Mouse (Mus musculus) bone marrow macrophage, adult 2 months (primary cell): ENCODE measurements at regions not wholly inside any gene's neighbourhood (a gene's known extent, or its start where the extent isn't known, plus 50 kb on each side); places are given as distances from the start of the nearest gene placed in this dataset.

Experiments
- H3K27ac ChIP-seq: 2 replicates; pipeline ENCODE4 v1.5.1; 2012; ENCODE audit warnings: low read depth, low read length; ENCODE audit not compliant: insufficient read depth
- H3K4me1 ChIP-seq: 2 replicates; pipeline ENCODE4 v1.6.1; 2012; ENCODE audit warnings: low read length; ENCODE audit not compliant: control insufficient read depth, insufficient read depth
- H3K4me3 ChIP-seq: 2 replicates; pipeline ENCODE4 v1.5.1; 2012; ENCODE audit warnings: mild to moderate bottlenecking, low read length, moderate library complexity; ENCODE audit not compliant: insufficient read depth
- CTCF ChIP-seq: IDR thresholded peaks from 2 replicates; pipeline ENCODE4 v1.5.1; 2012; ENCODE audit warnings: low read depth, mild to moderate bottlenecking, low read length, moderate library complexity
- POLR2A ChIP-seq: IDR thresholded peaks from 2 replicates; pipeline ENCODE4 v1.6.1; 2012; ENCODE audit warnings: mild to moderate bottlenecking, low read depth, low read length, borderline replicate concordance

DNA sequence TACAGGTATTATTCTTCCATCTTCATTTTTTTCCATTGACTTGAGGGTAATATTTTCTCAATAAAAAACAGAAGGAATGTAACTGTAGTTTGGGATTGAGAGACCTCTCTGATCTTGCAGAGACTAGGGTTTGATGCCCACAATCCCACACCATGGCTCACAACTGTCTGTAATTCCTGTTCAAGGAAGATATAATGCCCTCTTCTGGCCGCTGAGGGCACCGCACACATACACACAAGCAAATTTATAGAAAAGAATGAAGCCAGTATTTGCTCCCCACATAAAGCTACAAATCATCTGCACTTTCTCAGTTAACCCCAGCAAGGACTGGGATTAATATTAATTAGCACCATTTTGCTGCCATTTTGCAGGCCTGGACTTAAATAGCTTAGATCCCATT lies 215.6 kb downstream of the Abcc12 start:
- H3K27ac ChIP-seq, result no peak overlapping the region
- no peaks in the 10 kb centered on the region for H3K4me1 ChIP-seq
- H3K4me3 ChIP-seq, result no peak overlapping the region
- TF ChIP-seq POLR2A (no peak), CTCF (no peak)

DNA sequence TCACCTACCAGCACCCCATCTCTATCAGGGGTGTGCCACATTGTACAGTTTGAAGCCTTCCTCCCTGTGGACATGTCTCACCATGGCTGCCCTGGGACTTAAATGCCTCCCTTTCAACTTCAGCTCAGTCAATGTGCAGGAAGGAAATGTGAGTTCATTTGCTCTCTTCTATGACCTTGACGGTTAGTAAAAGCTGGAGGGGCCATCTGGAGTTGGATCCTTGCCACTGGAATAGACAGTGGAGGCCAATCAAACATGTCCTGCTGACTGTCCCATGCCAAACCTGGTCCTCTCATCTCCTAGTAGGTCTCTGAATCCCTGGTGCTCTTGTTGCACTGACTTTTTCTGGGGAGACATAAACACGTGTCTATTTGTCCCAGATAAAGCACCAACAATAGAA lies 220.2 kb downstream of the Abcc12 start:
- Histone ChIP-seq H3K4me3 (no peak overlapping the region), H3K27ac (no peak overlapping the region), H3K4me1 (no peaks in the 10 kb centered on the region)
- TF ChIP-seq POLR2A (no peak), CTCF (no peak)

DNA sequence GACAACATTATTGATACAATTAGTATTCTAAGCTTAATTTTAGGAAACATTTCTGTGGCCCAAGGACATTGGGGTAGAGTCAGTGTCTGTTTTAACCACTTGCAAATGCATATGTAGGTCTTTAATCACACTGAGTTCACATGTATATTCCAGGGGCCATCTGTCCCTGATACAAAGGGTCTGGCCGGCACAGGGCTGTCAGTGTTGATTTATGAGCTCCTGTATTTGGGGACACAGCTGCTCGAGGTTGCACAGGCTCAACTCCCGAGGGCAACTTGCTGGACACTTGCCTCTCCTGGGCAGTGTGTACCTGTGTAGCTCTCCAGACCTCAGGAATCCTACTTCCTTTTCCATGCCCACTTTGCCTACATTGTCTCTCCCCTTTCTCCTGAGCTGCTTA lies 221.0 kb downstream of the Abcc12 start:
- no peak for TF ChIP-seq POLR2A
- no peak for TF ChIP-seq CTCF
- H3K4me1 ChIP-seq, result no peaks in the 10 kb centered on the region
- no peak overlapping the region for H3K4me3 ChIP-seq
- no peak overlapping the region for H3K27ac ChIP-seq

DNA sequence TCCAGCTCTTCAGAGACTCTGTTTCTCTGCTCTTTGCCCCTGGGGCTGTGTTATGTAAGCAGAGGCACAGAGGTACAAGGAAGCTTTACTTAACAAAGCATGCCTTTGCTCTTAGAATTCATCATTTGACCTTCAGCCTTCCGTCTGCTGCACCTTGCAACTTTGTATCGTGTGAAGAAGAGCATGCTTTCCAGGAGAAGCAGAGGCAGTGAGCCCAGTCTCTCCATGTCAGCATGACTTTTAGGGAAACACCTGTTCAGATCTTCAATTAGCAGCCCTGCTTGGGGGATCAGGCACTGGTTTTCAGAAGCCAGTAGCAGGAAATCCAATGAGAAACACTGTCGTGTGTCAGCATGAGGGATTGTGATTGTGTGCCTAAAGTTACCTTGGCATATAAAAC lies 226.7 kb downstream of the Abcc12 start:
- no peak overlapping the region for H3K4me3 ChIP-seq
- H3K27ac ChIP-seq, result no peak overlapping the region
- TF ChIP-seq POLR2A, result no peak
- no peak for TF ChIP-seq CTCF
- H3K4me1 ChIP-seq, result no peaks in the 10 kb centered on the region

DNA sequence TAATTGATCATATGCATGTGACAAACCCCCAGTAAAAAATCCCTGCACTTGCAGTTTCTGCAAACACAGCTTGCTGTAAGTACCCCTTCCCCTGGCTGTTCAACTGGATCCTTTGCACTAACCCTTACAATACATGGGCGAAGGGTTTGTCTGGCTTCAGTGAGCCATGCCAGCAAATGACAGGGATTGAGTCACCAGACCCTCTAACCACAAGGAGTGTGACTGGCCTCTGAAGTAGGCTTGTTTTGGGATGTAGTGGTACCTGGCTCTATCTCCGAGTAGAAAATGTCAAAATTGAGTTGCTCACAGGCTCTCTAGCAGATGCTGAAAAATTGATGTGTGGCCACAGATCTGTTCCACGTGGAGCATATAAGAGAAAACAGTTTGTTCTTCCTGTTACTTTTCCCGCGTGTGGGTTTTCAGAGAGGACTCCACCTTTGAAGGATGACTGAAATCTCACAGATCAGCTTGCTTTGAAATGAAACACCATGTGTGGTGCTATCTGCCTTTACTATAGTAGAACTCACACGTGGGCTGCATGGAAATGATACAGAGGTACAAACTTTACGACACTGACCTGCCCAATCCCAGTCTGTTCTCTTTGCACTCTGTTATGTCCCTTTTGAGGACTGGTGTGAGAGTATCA lies 228.8 kb downstream of the Abcc12 start:
- H3K4me3 ChIP-seq, result no peak overlapping the region
- H3K27ac ChIP-seq, result no peak overlapping the region
- no peak for TF ChIP-seq POLR2A
- TF ChIP-seq CTCF, result no peak
- no peaks in the 10 kb centered on the region for H3K4me1 ChIP-seq

DNA sequence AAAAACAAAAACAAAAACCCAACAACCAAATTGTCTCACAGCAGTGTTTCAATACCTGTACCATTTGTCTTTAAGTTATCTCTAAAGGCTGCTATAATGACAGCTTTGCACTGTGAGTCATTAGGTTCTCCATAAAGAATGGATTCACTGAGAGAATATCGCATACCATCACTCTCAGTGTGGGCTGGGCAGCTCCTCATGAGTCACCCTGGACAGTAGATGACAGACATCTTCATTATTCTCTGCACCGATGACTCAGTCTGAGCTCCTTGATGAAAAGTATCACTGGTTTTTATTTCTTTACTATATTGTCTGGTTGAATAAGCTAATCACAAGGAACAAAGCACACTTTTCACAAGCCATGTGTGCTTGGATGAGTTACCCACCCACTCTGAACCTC lies 230.4 kb downstream of the Abcc12 start:
- TF ChIP-seq POLR2A (no peak), CTCF (no peak)
- no peak overlapping the region for H3K27ac ChIP-seq
- no peak overlapping the region for H3K4me3 ChIP-seq
- H3K4me1 ChIP-seq, result no peaks in the 10 kb centered on the region

DNA sequence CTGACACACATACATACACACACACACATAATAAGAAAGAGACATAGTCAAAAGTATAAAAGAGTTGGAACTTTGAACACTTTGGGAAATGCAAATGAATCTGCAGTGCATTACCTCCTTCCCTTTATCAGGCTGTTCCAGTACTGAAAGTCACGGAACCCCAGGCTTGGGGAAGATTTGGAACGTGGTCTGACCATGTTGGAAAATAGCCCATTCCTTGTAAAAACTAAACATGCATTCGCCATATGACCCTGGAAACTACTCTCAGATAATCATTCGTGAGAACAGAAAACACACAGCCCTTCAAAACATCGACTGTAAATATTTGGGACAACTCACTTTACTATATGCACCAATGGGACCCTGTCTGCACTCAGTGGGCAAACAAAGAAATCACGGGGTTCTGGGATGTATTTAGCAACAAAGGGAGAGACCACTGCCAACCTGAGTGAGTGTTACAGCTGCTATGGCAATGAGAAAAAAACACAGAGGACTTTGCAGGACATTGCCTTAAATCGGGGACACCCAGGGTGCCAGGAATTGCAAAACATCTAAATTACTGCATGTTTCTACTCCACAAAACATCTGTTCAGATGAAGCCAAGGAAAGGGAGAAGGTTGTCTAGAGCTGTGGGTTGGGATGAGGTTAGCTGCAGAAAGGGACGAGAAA lies 238.3 kb downstream of the Abcc12 start:
- no peaks in the 10 kb centered on the region for H3K4me1 ChIP-seq
- no peak for TF ChIP-seq CTCF
- no peak for TF ChIP-seq POLR2A
- H3K27ac ChIP-seq, result no peak overlapping the region
- H3K4me3 ChIP-seq, result no peak overlapping the region

DNA sequence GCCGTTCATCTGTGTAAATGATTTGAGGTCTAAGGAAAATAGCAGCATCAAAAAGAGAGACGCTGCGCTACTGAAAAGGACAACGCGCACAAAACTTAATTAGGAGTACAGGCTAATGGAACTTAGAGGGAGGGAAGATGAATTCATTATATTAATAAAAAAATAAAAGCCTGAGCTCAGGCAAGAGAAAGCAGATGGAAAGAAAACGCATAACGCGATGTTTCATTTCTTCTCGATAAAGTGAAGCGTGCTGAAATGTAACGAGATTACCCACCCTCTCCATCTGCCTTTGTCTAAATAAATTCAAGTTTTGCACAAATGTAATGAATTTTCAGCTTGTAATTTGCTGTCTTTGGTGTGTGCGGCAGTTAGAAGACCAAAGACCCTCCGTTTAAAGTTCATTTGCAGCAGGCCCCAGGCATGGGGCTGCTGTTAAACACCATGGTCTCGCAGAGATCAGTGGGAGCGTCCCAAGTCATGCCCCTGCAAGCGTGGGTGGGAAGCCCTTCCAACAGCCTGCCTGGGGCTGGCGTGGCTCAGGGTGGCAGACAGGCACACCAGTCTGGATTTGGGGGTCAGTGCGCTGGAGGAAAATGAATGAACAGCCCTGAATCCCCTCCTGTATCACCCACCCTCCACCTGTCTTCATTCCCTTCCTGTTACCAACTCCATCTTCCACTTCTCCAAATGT lies 241.8 kb downstream of the Abcc12 start:
- Histone ChIP-seq H3K4me1 (no peaks in the 10 kb centered on the region), H3K4me3 (no peak overlapping the region), H3K27ac (no peak overlapping the region)
- TF ChIP-seq CTCF (no peak), POLR2A (no peak)

DNA sequence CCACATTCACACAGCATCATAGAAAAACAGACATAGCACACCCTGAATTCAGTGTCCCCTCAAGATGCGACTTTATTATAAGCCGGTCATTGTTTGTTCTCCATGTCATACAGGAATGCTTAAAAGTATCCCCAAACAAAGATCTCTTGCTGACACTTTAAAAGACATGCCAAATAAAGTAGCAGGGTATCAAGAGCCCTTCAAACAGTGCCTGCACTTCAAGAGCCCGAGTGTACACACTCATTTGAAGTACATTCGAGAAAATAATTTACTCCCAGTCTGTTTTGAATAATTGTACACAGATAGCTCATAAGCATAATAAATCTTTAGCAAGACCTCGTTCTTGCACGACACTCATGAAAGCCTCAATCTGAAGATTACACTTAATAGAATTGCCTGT lies 249.1 kb downstream of the Abcc12 start:
- no peak overlapping the region for H3K4me3 ChIP-seq
- no peak for TF ChIP-seq CTCF
- no peak for TF ChIP-seq POLR2A
- H3K27ac ChIP-seq, result no peak overlapping the region
- H3K4me1 ChIP-seq, result no peaks in the 10 kb centered on the region

DNA sequence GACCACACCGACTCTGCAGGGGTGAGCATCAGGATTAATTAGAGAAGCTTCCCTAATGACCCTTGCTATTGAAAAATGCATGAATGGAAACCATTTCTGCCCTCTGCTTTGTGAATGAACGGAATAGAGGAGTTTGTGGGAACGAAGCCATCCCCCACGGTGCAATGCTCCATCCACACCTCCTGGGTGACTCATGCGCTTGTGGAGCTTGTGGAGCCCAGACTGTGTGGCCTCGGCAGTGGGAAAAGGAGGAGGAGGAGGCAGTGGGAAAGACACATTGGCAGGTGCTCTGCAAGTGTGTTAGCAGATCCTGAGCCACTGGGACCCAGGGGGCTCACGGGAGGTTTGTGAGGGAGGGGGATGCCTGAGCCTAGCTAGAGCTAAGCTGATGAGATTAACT lies 251.9 kb downstream of the Abcc12 start:
- no peaks in the 10 kb centered on the region for H3K4me1 ChIP-seq
- TF ChIP-seq CTCF, result no peak
- TF ChIP-seq POLR2A, result no peak
- H3K4me3 ChIP-seq, result no peak overlapping the region
- no peak overlapping the region for H3K27ac ChIP-seq
